Mouse (Mus musculus): ENCODE results near the gene Gm5431.
"Not testable (repeated sequence)": the region's sequence is repeated elsewhere in the genome, so short reads cannot be mapped to it uniquely, and the experiment has no call there.

DNA sequence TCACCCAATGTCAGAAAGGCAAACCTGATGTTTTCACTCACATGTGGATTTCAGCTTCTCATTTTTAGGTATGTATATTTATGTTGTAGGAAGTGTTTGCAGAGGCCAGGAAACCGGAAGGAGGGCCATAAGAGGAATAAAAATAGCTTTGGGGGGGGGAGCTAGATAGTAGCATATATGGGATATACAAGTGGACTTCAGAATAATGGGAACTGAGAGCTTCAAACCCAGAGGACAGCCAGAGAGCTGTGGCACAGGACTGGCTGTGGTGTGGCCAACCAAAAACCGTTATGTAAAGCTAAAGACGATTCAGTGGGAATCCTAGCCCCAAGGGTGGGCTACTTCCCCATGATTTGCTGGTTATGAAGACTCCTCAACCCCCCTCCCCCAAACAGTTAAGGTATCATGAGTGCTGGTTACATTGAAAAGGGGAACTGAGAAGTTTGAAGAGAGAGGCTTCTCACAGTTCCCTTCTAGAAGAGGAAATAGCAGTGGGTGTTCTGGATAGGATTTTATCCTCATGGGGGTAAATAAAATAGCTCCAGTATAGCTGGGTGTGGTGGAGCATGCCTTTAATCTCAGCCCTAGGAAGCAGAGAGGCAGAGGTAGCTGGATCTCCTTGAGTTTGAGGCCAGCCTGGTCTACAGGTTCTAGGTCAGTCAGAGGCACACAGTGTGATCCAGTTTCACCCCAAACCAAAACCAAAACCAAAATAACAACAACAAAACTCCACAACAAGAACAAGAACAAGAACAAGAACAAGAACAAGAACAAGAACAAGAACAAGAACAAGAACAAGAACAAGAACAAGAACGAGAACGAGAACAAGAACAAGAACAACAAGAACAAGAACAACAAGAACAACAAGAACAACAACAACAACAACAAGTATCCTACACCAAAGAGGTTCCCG, 1.1 kb downstream of the Gm5431 start:
- TF ChIP-seq CTCF (IDR thresholded peaks at IDR 0.05; ENCODE audit: borderline replicate concordance, extremely low read depth, insufficient read depth, insufficient read length); POLR2A (IDR thresholded peaks at IDR 0.05; ENCODE audit: borderline replicate concordance, extremely low read depth, insufficient read depth, insufficient read length, poor library complexity, severe bottlenecking): not testable (repeated sequence)

Data from brain, embryonic 14.5 days (tissue).